Mouse (Mus musculus): ENCODE measurements around the gene Sirt5.

Sirt5 gene

GRCm38 (mm10) chr13:43374205-43374604 is 8.9 kb downstream of the Sirt5 start:
- DNase-seq (ENCODE audit: low spot score), result no peak

GRCm38 (mm10) chr13:43374918-43375432 is 9.7 kb downstream of the Sirt5 start:
- no peak for DNase-seq (ENCODE audit: low spot score)

- no peak for DNase-seq (ENCODE audit: low spot score)
These were observed 14.7 kb downstream of the Sirt5 start for GRCm38 (mm10) chr13:43379989-43380388.

- no peak for DNase-seq (ENCODE audit: low spot score)
These were observed 20.0 kb downstream of the Sirt5 start for GRCm38 (mm10) chr13:43385321-43385720.

- DNase-seq (ENCODE audit: low spot score), result no peak
These were observed 32.5 kb downstream of the Sirt5 start for GRCm38 (mm10) chr13:43397700-43398296.

DNA sequence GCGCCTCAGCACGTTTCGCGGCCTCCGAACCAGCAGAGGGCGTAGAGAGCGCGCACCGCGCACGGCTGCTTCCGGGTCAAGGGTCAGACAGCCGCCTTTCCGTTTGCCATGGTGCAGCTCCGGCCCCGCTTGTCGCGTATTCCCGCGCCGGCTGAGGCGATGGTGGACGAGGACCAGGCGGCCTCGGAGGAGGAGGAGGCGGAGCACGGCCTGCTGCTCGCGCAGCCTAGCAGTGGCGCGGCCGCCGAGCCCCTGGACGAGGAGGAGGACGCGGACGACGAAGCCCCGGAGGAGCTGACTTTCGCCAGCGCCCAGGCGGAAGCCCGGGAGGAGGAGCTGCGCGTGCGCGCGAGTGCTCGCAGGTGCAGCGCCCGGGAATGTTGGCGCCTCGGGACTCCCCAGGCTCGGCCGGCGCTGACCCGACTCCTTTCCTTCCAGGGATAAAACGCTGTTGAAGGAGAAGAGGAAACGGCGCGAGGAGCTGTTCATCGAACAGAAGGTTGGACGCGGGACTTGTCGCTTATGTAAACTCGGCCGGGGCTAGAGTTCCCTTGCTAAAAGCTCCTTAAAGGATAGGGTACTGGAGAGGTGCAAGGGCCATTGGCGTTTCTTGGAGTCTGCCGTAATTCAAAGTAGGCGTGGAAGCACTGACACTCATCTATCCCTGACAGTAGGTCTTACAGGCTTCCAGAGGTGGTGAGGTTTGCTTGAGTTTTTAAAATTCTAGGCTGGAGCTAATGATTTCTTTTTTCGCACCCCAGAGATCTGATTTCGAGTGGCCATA is 33.2 kb downstream of the Sirt5 start, which contains the start of gene Nol7:
Gene Nol7 (plus strand): TSS at position 94 of the 784 bp plus-strand sequence.
- peak; percentile 95 for DNase-seq (ENCODE audit: low spot score)

- no peak for DNase-seq (ENCODE audit: low spot score)
These were observed 34.3 kb downstream of the Sirt5 start for GRCm38 (mm10) chr13:43399576-43399975.

DNA sequence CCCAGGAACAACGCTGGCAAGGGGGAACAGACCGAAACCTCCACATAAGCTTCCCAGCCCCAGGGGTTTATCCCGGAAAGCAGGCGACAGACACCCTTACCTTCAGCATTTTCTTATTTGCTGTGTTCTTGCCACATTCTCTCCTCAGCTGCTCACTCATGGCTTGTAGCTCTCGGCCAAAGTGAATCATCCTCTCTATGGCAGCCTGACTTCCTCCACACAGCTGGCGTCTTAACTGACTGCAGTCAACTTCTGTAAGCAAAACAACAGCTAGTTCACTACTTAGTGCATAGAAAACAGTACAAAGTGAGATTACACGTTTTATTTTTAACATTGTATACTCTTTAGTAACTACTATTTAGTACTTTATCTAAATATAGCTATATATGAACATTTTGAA is 47.0 kb downstream of the Sirt5 start:
- DNase-seq (ENCODE audit: low spot score), result no peak

DNA sequence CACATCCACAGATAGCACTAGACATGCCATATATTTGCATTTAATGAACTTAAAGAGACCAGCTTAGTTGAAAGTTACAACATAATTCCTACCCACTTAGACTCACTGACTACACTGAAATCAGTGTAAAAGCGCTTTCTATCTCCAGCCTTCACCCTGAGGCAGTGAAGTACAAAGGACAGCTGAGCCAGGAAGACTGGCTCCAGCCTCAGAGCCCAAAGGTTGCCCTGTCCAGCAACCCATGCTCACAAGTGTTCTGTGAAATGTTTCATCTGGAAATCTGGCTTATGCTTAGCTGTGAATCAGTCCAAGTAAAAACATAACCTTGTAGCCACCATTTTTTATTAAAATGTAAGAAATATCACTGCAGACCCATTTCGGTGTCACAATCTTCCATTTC is 48.3 kb downstream of the Sirt5 start:
- DNase-seq (ENCODE audit: low spot score), result no peak

GRCm38 (mm10) chr13:43415249-43415648 is 50.0 kb downstream of the Sirt5 start:
- no peak for DNase-seq (ENCODE audit: low spot score)

- no peak for DNase-seq (ENCODE audit: low spot score)
These were observed 63.1 kb downstream of the Sirt5 start for GRCm38 (mm10) chr13:43428436-43428835.

- no peak for DNase-seq (ENCODE audit: low spot score)
These were observed 68.1 kb downstream of the Sirt5 start for GRCm38 (mm10) chr13:43433395-43433794.

- no peak for DNase-seq (ENCODE audit: low spot score)
These were observed 75.1 kb downstream of the Sirt5 start for GRCm38 (mm10) chr13:43440376-43440775.

DNA sequence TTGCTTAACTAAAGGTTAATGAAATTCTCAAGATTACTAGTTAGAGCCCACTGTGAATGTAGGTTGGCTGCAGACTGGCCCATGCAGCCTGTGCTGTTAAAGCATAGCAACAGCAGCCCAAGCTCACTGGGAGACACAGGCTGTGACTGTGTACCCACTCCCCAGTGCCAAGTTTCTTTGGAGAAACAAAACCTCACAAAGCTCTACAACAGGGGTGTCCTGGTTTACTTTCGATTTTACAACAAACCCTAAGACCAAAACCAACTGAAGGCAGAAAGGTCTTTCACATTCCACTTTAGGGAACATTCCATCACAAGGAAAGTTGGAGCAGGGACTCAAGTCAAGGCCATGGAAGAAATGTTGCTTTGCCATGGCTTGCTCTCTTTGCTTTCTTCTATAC is 77.3 kb downstream of the Sirt5 start:
- DNase-seq (ENCODE audit: low spot score), result no peak

- no peak for DNase-seq (ENCODE audit: low spot score)
These were observed 78.4 kb downstream of the Sirt5 start for GRCm38 (mm10) chr13:43443706-43444105.

DNA sequence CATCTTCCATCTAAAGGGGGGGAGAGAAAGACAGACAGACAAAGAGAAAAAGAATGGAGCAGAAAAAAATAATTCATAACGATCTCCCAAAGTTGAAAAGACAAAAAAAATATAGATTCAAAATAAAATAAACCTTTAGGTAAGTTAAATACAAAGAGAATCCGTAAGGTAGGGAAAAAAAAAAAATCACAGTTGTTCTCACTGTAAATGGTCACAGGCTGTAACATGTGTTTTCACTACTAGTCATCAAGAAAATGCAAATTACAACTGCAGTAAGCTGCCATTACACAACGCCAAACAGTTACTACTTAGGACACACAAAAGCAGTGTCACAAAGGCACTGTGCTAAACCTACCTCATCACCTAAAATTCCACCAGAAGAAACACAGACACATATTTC is 79.4 kb downstream of the Sirt5 start:
- DNase-seq (ENCODE audit: low spot score), result no peak

All from spleen, adult 12 weeks (tissue).